Comparison of ENCODE assay signal across 24 mouse cellular contexts in the genomic region with DNA sequence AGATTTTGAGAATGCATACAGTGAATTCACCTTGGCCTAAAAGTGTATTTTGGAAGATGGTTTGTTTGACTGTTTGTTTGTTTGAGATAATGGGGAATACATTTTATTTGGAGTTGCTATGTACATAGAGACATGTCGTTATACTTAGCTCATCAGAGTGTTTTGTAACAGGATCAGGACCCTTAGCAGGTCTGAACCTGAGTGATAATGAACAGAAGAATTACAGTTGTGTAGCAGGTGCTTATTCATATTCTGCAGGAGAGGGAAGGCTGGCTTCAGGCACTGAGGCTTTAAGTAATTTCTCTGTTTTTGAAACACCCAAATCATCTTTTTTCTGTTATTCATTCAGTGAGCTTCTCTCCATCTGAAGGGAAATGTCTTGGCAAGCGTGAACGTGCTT.
"Had no signal": no experiment of that assay in that cellular context is flagged by ENCODE, and none has a peak within 500 bp of the region (broad histone marks: within the 10 kb centered on the region; RNA-seq: fewer than 3 reads in every experiment).

No protein-coding gene starts in this region.

- H3K4me1 ChIP-seq: heart, embryonic 10.5 days; heart, embryonic 12.5 days; hindbrain, embryonic 10.5 days; hindbrain, embryonic 12.5 days; hindbrain, embryonic 15.5 days; kidney, embryonic 15.5 days; limb, embryonic 13.5 days; limb, embryonic 15.5 days had no signal

- H3K9ac ChIP-seq: heart, embryonic 12.5 days; hindbrain, embryonic 12.5 days; hindbrain, embryonic 15.5 days; kidney, embryonic 15.5 days; limb, embryonic 13.5 days; limb, embryonic 15.5 days had no signal

- H3K36me3 ChIP-seq: heart, embryonic 10.5 days; heart, embryonic 12.5 days; hindbrain, embryonic 10.5 days; hindbrain, embryonic 12.5 days; hindbrain, embryonic 15.5 days; kidney, embryonic 15.5 days; limb, embryonic 13.5 days; limb, embryonic 15.5 days had no signal

- H3K9me3 ChIP-seq: heart, embryonic 10.5 days; heart, embryonic 12.5 days; hindbrain, embryonic 10.5 days; hindbrain, embryonic 12.5 days; hindbrain, embryonic 15.5 days; kidney, embryonic 15.5 days; limb, embryonic 13.5 days; limb, embryonic 15.5 days had no signal

- H3K4me2 ChIP-seq: heart, embryonic 12.5 days; hindbrain, embryonic 12.5 days; hindbrain, embryonic 15.5 days; kidney, embryonic 15.5 days; limb, embryonic 13.5 days; limb, embryonic 15.5 days had no signal

- H3K27me3 ChIP-seq: heart, embryonic 12.5 days; hindbrain, embryonic 12.5 days; hindbrain, embryonic 15.5 days; kidney, embryonic 15.5 days; limb, embryonic 13.5 days; limb, embryonic 15.5 days had no signal

- ATAC-seq: hindbrain, postnatal 0 days; intestine, embryonic 16.5 days had no signal

- DNase-seq: gastrocnemius, postnatal 14 days; gastrocnemius, postnatal 36 days; heart, adult 18-20 months; heart, postnatal 10 days; heart, postnatal 4 days; kidney, adult 11 months; kidney, adult 2 months; kidney, adult 9 months; kidney, postnatal 14 days; kidney, postnatal 36 days; layer of hippocampus, adult 9-11 months; layer of hippocampus, postnatal 36 days; left cerebral cortex, postnatal 4 days had no signal

- H3K4me3 ChIP-seq: heart, embryonic 10.5 days; heart, embryonic 12.5 days; hindbrain, embryonic 10.5 days; hindbrain, embryonic 12.5 days; hindbrain, embryonic 15.5 days; kidney, embryonic 15.5 days; limb, embryonic 13.5 days; limb, embryonic 15.5 days had no signal

- H3K27ac ChIP-seq: heart, embryonic 10.5 days; hindbrain, embryonic 10.5 days; hindbrain, embryonic 12.5 days; hindbrain, embryonic 15.5 days; hindbrain, postnatal 0 days; kidney, embryonic 15.5 days; kidney, postnatal 0 days; limb, embryonic 13.5 days; limb, embryonic 15.5 days had no signal
